Mouse (Mus musculus): ENCODE results near the gene Abcb11. TPM values are rescaled to one million over a fixed set of nuclear protein-coding genes. Genes with fewer than 3 reads are reported as not detected.

Gene Abcb11
- polyA plus RNA-seq, 1 experiment, result not detected

- peak; percentile 78 for TF ChIP-seq POLR2AphosphoS2 (IDR thresholded peaks at IDR 0.05; ENCODE audit: insufficient read length, low read depth)
- peak in 1 of 3 experiments; percentile 9 for TF ChIP-seq MYOG (IDR thresholded peaks at IDR 0.05; ENCODE audit: control insufficient read depth in 1 of 3, insufficient read depth in 1 of 3, insufficient read length in 2 of 3, low read depth in 2 of 3)
- TF ChIP-seq POLR2A (IDR thresholded peaks at IDR 0.05; ENCODE audit: insufficient read length, low read depth), result peak; percentile 77
- TF ChIP-seq MYOD1 (IDR thresholded peaks at IDR 0.05; ENCODE audit: control insufficient read depth in 1 of 3, insufficient read length in 2 of 3, low read depth in 2 of 3), result no peak
- TF ChIP-seq E2F4 (IDR thresholded peaks at IDR 0.05; ENCODE audit: insufficient read depth), result peak; percentile 98
- H3K36me3 ChIP-seq (ENCODE audit: control insufficient read depth, insufficient read depth), result no peaks in the 10 kb centered on the region
- peak within 1 kb of the TSS; percentile 69 for H3K4me2 ChIP-seq (ENCODE audit: low read depth)
These were observed 136.5 kb downstream of the Abcb11 start, which contains the start of gene Spc25 for GRCm38 (mm10) chr2:69205791-69206351. Spc25 (minus strand) TSS chr2:69206194.

DNA sequence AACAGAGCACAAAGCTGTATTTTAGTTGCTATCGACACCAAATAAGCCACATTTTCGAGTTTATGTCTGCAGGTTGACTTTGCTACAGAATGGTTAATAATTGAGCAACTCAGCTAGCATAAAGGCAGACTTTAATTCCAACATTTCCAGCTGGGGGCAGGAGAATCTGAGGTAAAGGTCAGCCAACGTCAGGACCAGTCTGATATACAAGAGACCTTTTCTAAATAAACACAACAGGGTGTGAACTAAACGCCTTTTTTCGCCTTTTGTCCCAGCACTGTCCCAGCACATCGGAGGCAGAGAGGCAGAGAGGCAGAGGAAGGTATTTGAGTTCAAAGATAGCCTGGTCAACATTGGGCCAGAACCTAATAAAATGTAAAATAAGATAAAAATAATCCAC, 137.2 kb downstream of the Abcb11 start:
- TF ChIP-seq POLR2A (IDR thresholded peaks at IDR 0.05; ENCODE audit: insufficient read length, low read depth), result no peak
- no peak for TF ChIP-seq SRF (IDR thresholded peaks at IDR 0.05; ENCODE audit: control insufficient read depth, insufficient read length, low read depth)
- no peak for TF ChIP-seq POLR2AphosphoS2 (IDR thresholded peaks at IDR 0.05; ENCODE audit: insufficient read length, low read depth)
- TF ChIP-seq REST (IDR thresholded peaks at IDR 0.05; ENCODE audit: insufficient read depth, insufficient read length), result no peak
- TF ChIP-seq MYOG (IDR thresholded peaks at IDR 0.05; ENCODE audit: control insufficient read depth in 1 of 3, insufficient read depth in 1 of 3, insufficient read length in 2 of 3, low read depth in 2 of 3), result no peak
- no peak for TF ChIP-seq MAX (IDR thresholded peaks at IDR 0.05; ENCODE audit: low read depth)
- no peak for TF ChIP-seq TCF12 (IDR thresholded peaks at IDR 0.05; ENCODE audit: insufficient read depth, poor library complexity, severe bottlenecking)
- no peak for TF ChIP-seq USF1 (IDR thresholded peaks at IDR 0.05; ENCODE audit: low read depth)
- TF ChIP-seq MYOD1 (IDR thresholded peaks at IDR 0.05; ENCODE audit: control insufficient read depth in 1 of 3, insufficient read length in 2 of 3, low read depth in 2 of 3), result no peak
- TF ChIP-seq CEBPB (IDR thresholded peaks at IDR 0.05; ENCODE audit: insufficient read depth, poor library complexity, severe bottlenecking), result no peak
- TF ChIP-seq TCF3 (IDR thresholded peaks at IDR 0.05; ENCODE audit: insufficient read length, low read depth), result no peak
- TF ChIP-seq E2F4 (IDR thresholded peaks at IDR 0.05; ENCODE audit: insufficient read depth), result no peak
- Histone ChIP-seq H3K4me3 (peak overlapping the region; percentile 64), H3K4me2 (ENCODE audit: low read depth) (peak overlapping the region; percentile 69), H3K79me2 (ENCODE audit: control insufficient read depth, insufficient read depth) (peaks cover 20% of the 10 kb centered on the region), H3K36me3 (ENCODE audit: control insufficient read depth, insufficient read depth) (no peaks in the 10 kb centered on the region), H3K27me3 (ENCODE audit: control insufficient read depth, insufficient read depth, insufficient read length) (no peaks in the 10 kb centered on the region), H3ac (ENCODE audit: control insufficient read depth, insufficient read length) (peak overlapping the region; percentile 5)

More at GRCm38 (mm10) chr2:69205791-69206351, 136.5 kb downstream of the Abcb11 start, which contains the start of gene Spc25:
- Histone ChIP-seq H3K27me3 (ENCODE audit: control insufficient read depth, insufficient read depth, insufficient read length) (no peaks in the 10 kb centered on the region), H3K79me2 (ENCODE audit: control insufficient read depth, insufficient read depth) (peaks cover 20% of the 10 kb centered on the region), H3ac (ENCODE audit: control insufficient read depth, insufficient read length) (peak within 1 kb of the TSS; percentile 5), H3K4me3 (peak within 1 kb of the TSS; percentile 64)

DNA sequence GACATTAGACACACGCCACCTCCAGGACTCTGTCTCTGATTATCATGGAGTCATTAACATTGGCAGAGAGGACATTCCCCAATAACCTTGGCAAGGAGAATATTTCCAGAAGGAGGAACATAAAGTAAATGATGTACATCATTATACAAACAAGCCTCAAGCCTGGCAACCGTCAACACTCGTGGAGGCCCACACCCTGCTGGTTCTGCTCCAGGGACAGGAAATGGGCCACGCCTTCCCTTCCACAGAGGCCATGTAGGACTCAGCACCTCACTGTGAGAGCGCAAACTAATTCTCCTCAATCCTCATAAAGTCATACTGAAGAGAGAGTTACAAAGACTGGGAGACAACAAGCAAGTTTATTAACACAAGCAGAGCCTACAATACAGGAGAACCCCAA, 148.9 kb downstream of the Abcb11 start:
- Histone ChIP-seq H3K4me3 (no peak overlapping the region), H3K4me2 (ENCODE audit: low read depth) (no peak overlapping the region), H3K36me3 (ENCODE audit: control insufficient read depth, insufficient read depth) (peaks cover 34% of the 10 kb centered on the region), H3K79me2 (ENCODE audit: control insufficient read depth, insufficient read depth) (no peaks in the 10 kb centered on the region), H3K27me3 (ENCODE audit: control insufficient read depth, insufficient read depth, insufficient read length) (no peaks in the 10 kb centered on the region), H3ac (ENCODE audit: control insufficient read depth, insufficient read length) (no peak overlapping the region)
- no peak for TF ChIP-seq MAX (IDR thresholded peaks at IDR 0.05; ENCODE audit: low read depth)
- TF ChIP-seq CEBPB (IDR thresholded peaks at IDR 0.05; ENCODE audit: insufficient read depth, poor library complexity, severe bottlenecking), result no peak
- no peak for TF ChIP-seq SRF (IDR thresholded peaks at IDR 0.05; ENCODE audit: control insufficient read depth, insufficient read length, low read depth)
- no peak for TF ChIP-seq MYOD1 (IDR thresholded peaks at IDR 0.05; ENCODE audit: control insufficient read depth in 1 of 3, insufficient read length in 2 of 3, low read depth in 2 of 3)
- no peak for TF ChIP-seq MYOG (IDR thresholded peaks at IDR 0.05; ENCODE audit: control insufficient read depth in 1 of 3, insufficient read depth in 1 of 3, insufficient read length in 2 of 3, low read depth in 2 of 3)
- no peak for TF ChIP-seq REST (IDR thresholded peaks at IDR 0.05; ENCODE audit: insufficient read depth, insufficient read length)
- TF ChIP-seq TCF12 (IDR thresholded peaks at IDR 0.05; ENCODE audit: insufficient read depth, poor library complexity, severe bottlenecking), result no peak
- no peak for TF ChIP-seq TCF3 (IDR thresholded peaks at IDR 0.05; ENCODE audit: insufficient read length, low read depth)
- TF ChIP-seq USF1 (IDR thresholded peaks at IDR 0.05; ENCODE audit: low read depth), result no peak
- TF ChIP-seq POLR2AphosphoS2 (IDR thresholded peaks at IDR 0.05; ENCODE audit: insufficient read length, low read depth), result no peak
- TF ChIP-seq POLR2A (IDR thresholded peaks at IDR 0.05; ENCODE audit: insufficient read length, low read depth), result no peak
- TF ChIP-seq E2F4 (IDR thresholded peaks at IDR 0.05; ENCODE audit: insufficient read depth), result no peak

DNA sequence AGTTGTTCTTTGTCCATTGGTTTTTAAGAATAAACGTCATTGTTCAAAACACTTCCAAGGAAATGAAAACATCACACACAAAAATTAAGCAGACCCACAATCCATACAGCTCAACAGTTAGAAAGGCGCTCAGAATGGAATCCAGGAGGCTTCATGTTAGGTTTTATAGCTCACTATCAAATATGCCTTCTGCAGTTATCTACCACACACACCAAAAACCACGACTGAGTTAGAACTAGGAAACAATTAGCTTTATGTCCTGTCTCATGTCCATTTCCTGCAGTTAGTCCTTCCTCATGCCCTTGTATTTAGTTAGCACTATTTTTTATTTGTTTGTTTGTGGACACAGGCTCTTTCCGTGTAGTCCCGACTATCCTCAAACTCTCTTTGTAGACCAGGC, 151.4 kb downstream of the Abcb11 start:
- no peaks in the 10 kb centered on the region for H3K79me2 ChIP-seq (ENCODE audit: control insufficient read depth, insufficient read depth)
- peaks cover 17% of the 10 kb centered on the region for H3K36me3 ChIP-seq (ENCODE audit: control insufficient read depth, insufficient read depth)
- TF ChIP-seq REST (IDR thresholded peaks at IDR 0.05; ENCODE audit: insufficient read depth, insufficient read length) (no peak), TCF12 (IDR thresholded peaks at IDR 0.05; ENCODE audit: insufficient read depth, poor library complexity, severe bottlenecking) (no peak), MYOD1 (IDR thresholded peaks at IDR 0.05; ENCODE audit: control insufficient read depth in 1 of 3, insufficient read length in 2 of 3, low read depth in 2 of 3) (no peak), POLR2AphosphoS2 (IDR thresholded peaks at IDR 0.05; ENCODE audit: insufficient read length, low read depth) (no peak), USF1 (IDR thresholded peaks at IDR 0.05; ENCODE audit: low read depth) (no peak), POLR2A (IDR thresholded peaks at IDR 0.05; ENCODE audit: insufficient read length, low read depth) (no peak), CEBPB (IDR thresholded peaks at IDR 0.05; ENCODE audit: insufficient read depth, poor library complexity, severe bottlenecking) (no peak), MYOG (IDR thresholded peaks at IDR 0.05; ENCODE audit: control insufficient read depth in 1 of 3, insufficient read depth in 1 of 3, insufficient read length in 2 of 3, low read depth in 2 of 3) (no peak), SRF (IDR thresholded peaks at IDR 0.05; ENCODE audit: control insufficient read depth, insufficient read length, low read depth) (no peak)

More for the DNA sequence above, 151.4 kb downstream of the Abcb11 start:
- no peak overlapping the region for H3ac ChIP-seq (ENCODE audit: control insufficient read depth, insufficient read length)
- no peak overlapping the region for H3K4me2 ChIP-seq (ENCODE audit: low read depth)
- no peak overlapping the region for H3K4me3 ChIP-seq
- H3K27me3 ChIP-seq (ENCODE audit: control insufficient read depth, insufficient read depth, insufficient read length), result no peaks in the 10 kb centered on the region
